Mouse (Mus musculus): Measurements from ENCODE around the gene Wdr92. TPM values are rescaled to one million over a fixed set of nuclear protein-coding genes. Genes with fewer than 3 reads are reported as not detected.

The Wdr92 gene
- polyA plus RNA-seq, 1 experiment from 2014 or later = 37.6 TPM

DNA sequence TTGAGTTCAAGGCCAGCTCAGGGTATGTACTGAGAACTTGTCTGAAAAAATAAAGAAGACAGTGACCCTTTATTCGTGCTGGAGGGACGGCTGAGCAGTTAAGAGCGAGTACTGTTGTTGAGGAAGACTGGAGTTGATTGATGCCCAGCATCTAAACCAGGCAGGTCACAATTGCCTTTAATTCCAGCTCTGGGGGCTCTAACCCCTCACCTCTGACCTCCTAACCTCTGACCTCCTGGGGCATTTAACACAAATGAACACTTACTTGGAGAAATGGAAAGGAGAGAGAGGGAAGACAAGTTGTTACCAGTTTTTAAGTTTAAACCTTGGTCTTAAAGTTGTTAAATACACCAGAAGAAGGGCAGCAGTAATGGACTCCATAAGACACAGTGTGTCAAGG, 6.9 kb downstream of the Wdr92 start:
- ATAC-seq (replicated peaks; ENCODE audit: insufficient number of reproducible peaks, low FRiP score, low TSS enrichment, low read depth) = no peak
- 24% methylated on average over 3 of the region's 3 CpGs for WGBS

DNA sequence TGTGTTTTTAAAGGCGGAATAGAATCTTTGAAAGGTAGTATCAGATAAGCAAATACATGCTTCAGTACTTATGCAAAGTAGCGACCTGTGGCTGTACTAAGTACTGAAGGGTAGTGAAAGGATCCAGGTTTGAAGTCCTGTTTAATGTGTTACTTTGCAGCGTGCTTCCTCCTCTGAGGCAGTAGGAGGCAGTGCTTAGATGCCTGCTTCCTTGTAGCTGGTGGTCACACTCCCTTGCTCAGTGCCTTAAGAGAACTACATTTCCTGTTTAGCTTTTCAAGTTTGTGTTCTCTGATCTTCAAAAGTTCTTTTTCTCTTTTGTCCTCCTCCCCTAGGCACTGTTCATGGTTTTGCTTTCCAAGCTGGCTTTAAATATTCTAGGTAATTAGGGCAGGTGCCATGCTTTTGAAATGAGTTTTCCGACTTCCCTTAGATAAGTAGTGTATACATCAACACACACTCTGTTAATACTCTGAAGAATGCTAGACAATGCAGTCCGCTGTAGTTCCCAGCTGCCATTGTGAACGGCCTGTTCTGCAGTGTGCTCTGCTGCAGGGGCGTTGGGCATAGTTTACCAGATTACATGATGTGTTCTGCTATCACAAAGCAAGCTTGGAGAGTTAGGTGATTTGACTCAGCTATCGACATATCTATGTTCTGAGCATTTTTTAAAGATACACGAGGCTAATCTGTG, 10.4 kb downstream of the Wdr92 start:
- peaks cover 11% of the 10 kb centered on the region for H3K36me3 ChIP-seq (replicated peaks; ENCODE audit: control insufficient read depth, insufficient read depth, low read depth, low read length)
- no peaks in the 10 kb centered on the region for H3K27me3 ChIP-seq (ENCODE audit: control insufficient read depth, insufficient read depth, low read length)
- DNase-seq (ENCODE audit: low spot score) = no peak
- no peak overlapping the region for H3K9ac ChIP-seq (replicated peaks; ENCODE audit: low read length)
- H3K4me2 ChIP-seq (ENCODE audit: low read depth, low read length) = no peak overlapping the region
- 77% methylated on average over 9 of the region's 9 CpGs for WGBS
- H3K9me3 ChIP-seq (replicated peaks; ENCODE audit: control insufficient read depth, low read length) = no peaks in the 10 kb centered on the region
- ATAC-seq (replicated peaks; ENCODE audit: insufficient number of reproducible peaks, low FRiP score, low TSS enrichment, low read depth) = no peak
- H3K27ac ChIP-seq (replicated peaks; ENCODE audit: low read depth, low read length) = no peak overlapping the region
- H3K4me3 ChIP-seq (ENCODE audit: low read depth, low read length) = no peak overlapping the region
- H3K4me1 ChIP-seq (ENCODE audit: control insufficient read depth, insufficient read depth, low read length) = no peaks in the 10 kb centered on the region

More for the DNA sequence above, 6.9 kb downstream of the Wdr92 start:
- H3K27me3 ChIP-seq (ENCODE audit: control insufficient read depth, insufficient read depth, low read length) = no peaks in the 10 kb centered on the region
- H3K27ac ChIP-seq (replicated peaks; ENCODE audit: low read depth, low read length) = no peak overlapping the region
- no peak overlapping the region for H3K9ac ChIP-seq (replicated peaks; ENCODE audit: low read length)
- no peak for DNase-seq (ENCODE audit: low spot score)
- no peaks in the 10 kb centered on the region for H3K36me3 ChIP-seq (replicated peaks; ENCODE audit: control insufficient read depth, insufficient read depth, low read depth, low read length)
- no peaks in the 10 kb centered on the region for H3K9me3 ChIP-seq (replicated peaks; ENCODE audit: control insufficient read depth, low read length)
- H3K4me1 ChIP-seq (ENCODE audit: control insufficient read depth, insufficient read depth, low read length) = no peaks in the 10 kb centered on the region
- H3K4me3 ChIP-seq (ENCODE audit: low read depth, low read length) = no peak overlapping the region
- H3K4me2 ChIP-seq (ENCODE audit: low read depth, low read length) = no peak overlapping the region

- ATAC-seq (replicated peaks; ENCODE audit: insufficient number of reproducible peaks, low FRiP score, low TSS enrichment, low read depth) = no peak
- WGBS = 91% methylated on average over 5 of the region's 5 CpGs
- H3K4me1 ChIP-seq (ENCODE audit: control insufficient read depth, insufficient read depth, low read length) = no peaks in the 10 kb centered on the region
- H3K4me3 ChIP-seq (ENCODE audit: low read depth, low read length) = no peak overlapping the region
- H3K9me3 ChIP-seq (replicated peaks; ENCODE audit: control insufficient read depth, low read length) = no peaks in the 10 kb centered on the region
- peaks cover 11% of the 10 kb centered on the region for H3K36me3 ChIP-seq (replicated peaks; ENCODE audit: control insufficient read depth, insufficient read depth, low read depth, low read length)
- no peak for DNase-seq (ENCODE audit: low spot score)
- H3K27me3 ChIP-seq (ENCODE audit: control insufficient read depth, insufficient read depth, low read length) = no peaks in the 10 kb centered on the region
- H3K4me2 ChIP-seq (ENCODE audit: low read depth, low read length) = no peak overlapping the region
- H3K27ac ChIP-seq (replicated peaks; ENCODE audit: low read depth, low read length) = no peak overlapping the region
- H3K9ac ChIP-seq (replicated peaks; ENCODE audit: low read length) = no peak overlapping the region
Measured at GRCm38 (mm10) chr11:17199170-17199569, 17.3 kb downstream of the Wdr92 start.

- H3K27ac ChIP-seq (replicated peaks; ENCODE audit: low read depth, low read length) = no peak overlapping the region
Measured at GRCm38 (mm10) chr11:17199840-17200501, 18.1 kb downstream of the Wdr92 start.

DNA sequence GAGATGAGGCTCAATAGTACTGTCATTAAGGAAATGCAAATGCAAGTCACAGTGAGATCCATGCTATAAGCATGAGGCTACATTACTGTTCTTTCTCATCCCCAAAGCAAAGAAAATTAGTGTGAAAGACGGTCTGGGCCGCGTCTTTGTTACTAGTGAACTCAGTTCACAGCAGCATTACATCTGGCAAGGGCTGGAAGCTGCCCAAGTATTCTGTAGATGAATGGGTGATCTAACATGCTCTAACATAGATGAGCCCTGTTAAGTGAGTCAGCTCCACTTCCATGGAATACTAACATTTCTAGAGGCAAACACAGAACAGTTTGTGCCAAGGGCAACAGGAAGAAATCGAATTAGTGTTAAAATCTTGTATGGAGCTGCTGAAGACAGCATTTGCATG, 19.0 kb downstream of the Wdr92 start:
- no peak for DNase-seq (ENCODE audit: low spot score)
- Histone ChIP-seq H3K4me1 (ENCODE audit: control insufficient read depth, insufficient read depth, low read length) (no peaks in the 10 kb centered on the region), H3K4me3 (ENCODE audit: low read depth, low read length) (no peak overlapping the region), H3K36me3 (replicated peaks; ENCODE audit: control insufficient read depth, insufficient read depth, low read depth, low read length) (peaks cover 6% of the 10 kb centered on the region; the same call in 1 of the 2 replicates), H3K9ac (replicated peaks; ENCODE audit: low read length) (no peak overlapping the region), H3K27ac (replicated peaks; ENCODE audit: low read depth, low read length) (no peak overlapping the region), H3K27me3 (ENCODE audit: control insufficient read depth, insufficient read depth, low read length) (no peaks in the 10 kb centered on the region), H3K4me2 (ENCODE audit: low read depth, low read length) (no peak overlapping the region), H3K9me3 (replicated peaks; ENCODE audit: control insufficient read depth, low read length) (no peaks in the 10 kb centered on the region)
- 91% methylated on average over 4 of the region's 4 CpGs for WGBS
- ATAC-seq (replicated peaks; ENCODE audit: insufficient number of reproducible peaks, low FRiP score, low TSS enrichment, low read depth) = no peak

More at GRCm38 (mm10) chr11:17199840-17200501, 18.1 kb downstream of the Wdr92 start:
- Histone ChIP-seq H3K36me3 (replicated peaks; ENCODE audit: control insufficient read depth, insufficient read depth, low read depth, low read length) (peaks cover 11% of the 10 kb centered on the region), H3K9ac (replicated peaks; ENCODE audit: low read length) (no peak overlapping the region), H3K4me2 (ENCODE audit: low read depth, low read length) (no peak overlapping the region), H3K4me1 (ENCODE audit: control insufficient read depth, insufficient read depth, low read length) (no peaks in the 10 kb centered on the region), H3K27me3 (ENCODE audit: control insufficient read depth, insufficient read depth, low read length) (no peaks in the 10 kb centered on the region), H3K4me3 (ENCODE audit: low read depth, low read length) (no peak overlapping the region), H3K9me3 (replicated peaks; ENCODE audit: control insufficient read depth, low read length) (no peaks in the 10 kb centered on the region)
- no peak for DNase-seq (ENCODE audit: low spot score)
- WGBS = 91% methylated on average over 3 of the region's 3 CpGs
- ATAC-seq (replicated peaks; ENCODE audit: insufficient number of reproducible peaks, low FRiP score, low TSS enrichment, low read depth) = no peak

GRCm38 (mm10) chr11:17202481-17202880, 20.6 kb downstream of the Wdr92 start:
- H3K9ac ChIP-seq (replicated peaks; ENCODE audit: low read length) = no peak overlapping the region
- H3K4me1 ChIP-seq (ENCODE audit: control insufficient read depth, insufficient read depth, low read length) = no peaks in the 10 kb centered on the region
- H3K36me3 ChIP-seq (replicated peaks; ENCODE audit: control insufficient read depth, insufficient read depth, low read depth, low read length) = no peaks in the 10 kb centered on the region; the same call in 1 of the 2 replicates
- no peak overlapping the region for H3K4me3 ChIP-seq (ENCODE audit: low read depth, low read length)
- H3K9me3 ChIP-seq (replicated peaks; ENCODE audit: control insufficient read depth, low read length) = no peaks in the 10 kb centered on the region
- ATAC-seq (replicated peaks; ENCODE audit: insufficient number of reproducible peaks, low FRiP score, low TSS enrichment, low read depth) (no peak), DNase-seq (ENCODE audit: low spot score) (no peak)
- H3K4me2 ChIP-seq (ENCODE audit: low read depth, low read length) = no peak overlapping the region
- WGBS = 87% methylated on average over 6 of the region's 6 CpGs
- no peaks in the 10 kb centered on the region for H3K27me3 ChIP-seq (ENCODE audit: control insufficient read depth, insufficient read depth, low read length)
- H3K27ac ChIP-seq (replicated peaks; ENCODE audit: low read depth, low read length) = no peak overlapping the region

DNA sequence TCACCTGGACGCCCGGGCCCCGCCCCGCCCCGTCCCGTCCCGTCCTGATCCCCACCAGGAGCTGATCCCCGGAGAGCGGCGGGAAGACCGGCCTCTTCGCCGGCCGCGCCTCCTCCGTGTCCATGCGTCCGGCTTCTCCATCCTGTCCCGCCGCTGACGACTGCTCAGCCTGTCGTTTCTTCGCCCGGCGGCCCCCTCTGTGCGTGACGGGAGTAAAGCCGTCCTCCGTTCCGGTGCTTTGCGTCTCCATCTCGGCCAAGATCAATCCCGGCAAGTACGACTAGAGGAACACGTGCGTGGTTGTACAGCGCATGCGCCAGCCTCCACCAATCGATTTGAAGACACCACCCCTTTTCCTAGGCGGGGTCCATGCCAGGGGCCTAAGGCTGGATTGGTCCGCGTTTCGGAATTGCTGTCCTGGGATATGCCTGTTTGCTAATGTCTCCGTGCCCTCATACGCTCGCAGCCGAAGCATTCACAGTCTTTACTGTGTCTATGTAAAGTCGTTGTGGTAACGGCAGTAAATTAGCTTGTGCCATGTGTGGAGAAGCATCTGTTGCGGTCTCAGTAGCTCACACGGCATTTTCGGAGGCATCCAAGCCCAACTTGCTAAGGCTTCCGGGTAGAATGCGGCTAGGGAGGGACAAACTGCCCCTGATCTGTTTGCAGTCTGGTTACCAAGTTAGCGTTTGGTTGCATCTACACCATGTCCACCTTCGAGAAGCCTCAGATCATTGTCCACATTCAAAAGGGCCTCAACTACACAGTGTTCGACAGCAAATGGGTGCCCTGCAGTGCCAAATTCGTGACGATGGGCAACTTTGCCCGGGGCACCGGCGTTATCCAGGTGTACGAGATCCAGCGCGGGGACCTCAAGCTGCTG, 29.6 kb downstream of the Wdr92 start, which contains the start of gene Pno1:
TSS of gene Pno1 (minus strand) at position 311 of the 883 bp plus-strand sequence.
- ATAC-seq (replicated peaks; ENCODE audit: insufficient number of reproducible peaks, low FRiP score, low TSS enrichment, low read depth) (peak; percentile 98), DNase-seq (ENCODE audit: low spot score) (peak; percentile 97)
- no peaks in the 10 kb centered on the region for H3K27me3 ChIP-seq (ENCODE audit: control insufficient read depth, insufficient read depth, low read length)
- no peaks in the 10 kb centered on the region for H3K9me3 ChIP-seq (replicated peaks; ENCODE audit: control insufficient read depth, low read length)
- no peaks in the 10 kb centered on the region for H3K4me1 ChIP-seq (ENCODE audit: control insufficient read depth, insufficient read depth, low read length)
- peak within 1 kb of the TSS; percentile 83 for H3K9ac ChIP-seq (replicated peaks; ENCODE audit: low read length)
- under 1% methylated on average over 65 of the region's 65 CpGs for WGBS
- peak within 1 kb of the TSS; percentile 51 for H3K4me2 ChIP-seq (ENCODE audit: low read depth, low read length)
- H3K27ac ChIP-seq (replicated peaks; ENCODE audit: low read depth, low read length) = peak within 1 kb of the TSS; percentile 59
- peak within 1 kb of the TSS; percentile 84 for H3K4me3 ChIP-seq (ENCODE audit: low read depth, low read length)
- H3K36me3 ChIP-seq (replicated peaks; ENCODE audit: control insufficient read depth, insufficient read depth, low read depth, low read length) = no peaks in the 10 kb centered on the region; the same call in 1 of the 2 replicates
